Mouse (Mus musculus) left cerebral cortex, adult 11 months (tissue): Measurements from ENCODE around the gene Arfgap2.

Experiments
- DNase-seq: peaks from one replicate; pipeline ENCODE4 v3.0.0; 2022; ENCODE audit warnings: low spot score

Gene Arfgap2

DNA sequence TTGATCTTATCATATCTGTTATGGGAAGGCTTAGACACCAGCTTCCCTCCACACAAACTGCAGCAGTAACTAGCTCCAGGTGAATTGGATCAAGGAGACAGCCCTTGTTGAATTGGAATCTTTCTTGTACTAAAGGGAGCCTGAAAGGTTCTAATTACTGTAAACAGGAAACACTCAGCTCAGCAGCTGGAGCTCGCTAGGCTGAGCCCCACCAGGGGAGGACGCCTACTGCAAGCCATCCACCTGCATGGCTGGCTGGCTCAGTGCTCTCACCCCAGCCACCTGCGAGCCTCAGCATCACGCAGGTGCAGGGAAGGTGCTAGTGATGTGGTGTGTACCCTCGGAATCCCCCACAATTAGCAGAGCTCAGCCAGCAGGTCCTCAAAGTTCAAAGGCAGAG is 43.9 kb downstream of the Arfgap2 start:
- DNase-seq = no peak

DNA sequence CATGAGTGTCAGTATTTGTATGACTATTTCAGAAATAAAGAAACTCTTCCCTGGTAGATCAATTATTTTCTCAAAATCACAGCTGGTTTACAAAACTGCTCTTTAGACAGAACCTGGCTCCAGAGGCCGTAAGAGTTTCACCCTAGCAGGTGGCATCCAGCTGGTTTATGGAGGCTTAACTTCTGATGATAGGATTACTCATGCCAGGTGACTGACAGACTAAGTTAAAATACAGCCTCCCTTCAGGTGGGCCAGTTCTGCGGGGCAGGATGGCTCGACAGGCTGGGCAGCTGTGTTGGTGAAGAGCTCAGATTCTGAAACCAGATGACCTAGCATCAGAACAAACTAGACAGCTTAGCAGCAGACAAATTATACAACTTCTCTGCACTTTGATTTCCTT is 44.8 kb downstream of the Arfgap2 start:
- no peak for DNase-seq

DNA sequence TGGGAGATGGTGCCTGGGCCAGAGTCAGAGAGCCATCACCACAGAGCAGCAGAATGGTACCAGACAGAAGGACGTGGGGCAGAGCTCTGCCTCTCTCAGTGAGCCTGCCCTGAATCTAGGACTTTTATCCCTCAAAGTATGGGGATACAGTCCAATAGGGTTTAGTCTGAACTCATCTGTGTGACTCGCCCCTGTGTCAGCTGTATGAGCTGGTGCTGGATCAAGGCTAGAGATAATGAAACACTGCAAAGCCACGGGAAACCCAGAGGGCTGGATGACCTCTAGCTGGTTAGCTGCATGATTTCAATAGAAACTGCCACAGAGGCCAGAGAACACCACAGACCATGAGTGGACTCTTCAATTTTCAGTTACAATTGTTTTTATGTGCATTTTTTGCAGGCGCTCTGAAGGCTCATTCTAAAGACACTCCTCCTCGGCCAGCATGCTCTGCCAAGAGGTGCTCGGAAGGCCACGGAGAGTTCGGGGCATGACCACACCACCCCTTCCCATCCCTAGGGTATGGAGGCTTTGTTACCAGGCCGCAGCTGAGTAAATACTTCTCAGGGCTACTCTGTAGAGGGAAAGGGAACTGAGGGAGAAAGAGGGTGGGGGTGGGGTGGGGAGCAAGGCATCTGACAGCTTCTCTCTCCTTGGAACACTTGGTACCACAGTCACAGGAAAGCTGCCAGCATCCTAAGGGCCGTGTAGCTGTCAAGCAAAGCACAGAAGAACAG is 48.0 kb downstream of the Arfgap2 start:
- no peak for DNase-seq

DNA sequence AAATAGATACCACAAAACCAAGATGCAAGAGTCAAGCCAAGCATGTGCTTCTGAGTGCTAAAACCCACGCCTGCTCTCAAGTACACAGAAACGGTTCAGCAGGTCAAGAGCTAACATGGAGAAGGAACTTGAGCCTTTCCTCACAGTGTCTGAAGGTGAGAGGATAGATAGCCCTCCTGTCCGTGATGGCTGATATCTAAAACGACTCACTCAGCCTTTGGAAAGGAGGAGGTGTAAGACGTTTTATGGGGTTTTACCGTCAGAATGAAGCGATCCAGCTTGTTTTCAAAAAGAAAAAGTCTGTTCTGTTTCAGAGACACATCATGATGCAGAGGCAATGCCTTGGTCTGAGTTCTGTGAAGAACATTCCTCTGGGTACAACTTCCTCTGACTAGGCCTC is 49.4 kb downstream of the Arfgap2 start:
- DNase-seq = no peak

DNA sequence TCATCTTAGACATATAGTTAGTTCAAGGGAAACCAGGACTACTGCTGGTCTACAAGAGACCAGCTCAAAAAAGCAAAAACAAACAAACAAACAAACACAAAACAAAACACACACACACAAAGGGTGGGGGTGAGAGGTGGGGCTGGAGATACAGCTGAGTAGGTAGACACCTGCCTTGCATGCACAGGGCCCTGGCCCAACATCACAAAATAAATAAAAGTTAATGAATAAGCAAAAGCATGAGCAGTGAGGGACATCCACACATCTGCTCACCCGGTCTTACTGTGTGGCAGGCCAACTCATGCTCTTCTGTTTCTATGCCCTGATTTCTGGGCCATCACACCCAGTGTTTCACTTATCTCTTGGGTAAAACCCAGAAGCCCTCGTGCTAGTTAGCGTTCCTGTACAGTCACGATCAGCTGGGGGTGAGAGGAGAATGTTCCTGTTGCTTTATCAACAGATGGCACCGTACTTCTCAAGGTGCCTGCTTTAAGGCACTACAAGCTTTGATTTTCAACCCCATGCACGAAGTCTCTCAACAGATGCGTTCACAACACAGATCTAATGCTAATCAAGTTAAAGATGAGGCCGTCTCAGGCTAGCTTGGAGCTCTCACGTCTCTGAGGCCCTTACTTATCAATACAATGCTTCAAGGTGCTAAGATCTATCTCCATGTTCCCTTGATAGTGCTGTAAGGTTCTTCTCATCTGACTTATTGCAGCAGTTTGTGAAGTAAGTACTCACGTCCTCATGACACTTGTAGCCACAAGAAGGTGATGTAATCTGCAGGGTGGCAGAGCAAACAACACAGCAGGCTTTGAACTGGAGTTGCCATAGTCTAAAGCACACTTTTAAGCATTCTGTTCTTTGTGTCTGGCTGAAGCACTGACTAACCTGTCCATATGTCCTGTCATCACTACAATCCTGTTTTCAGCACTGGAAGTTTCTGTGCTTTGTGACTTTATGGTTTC is 56.1 kb downstream of the Arfgap2 start:
- no peak for DNase-seq

DNA sequence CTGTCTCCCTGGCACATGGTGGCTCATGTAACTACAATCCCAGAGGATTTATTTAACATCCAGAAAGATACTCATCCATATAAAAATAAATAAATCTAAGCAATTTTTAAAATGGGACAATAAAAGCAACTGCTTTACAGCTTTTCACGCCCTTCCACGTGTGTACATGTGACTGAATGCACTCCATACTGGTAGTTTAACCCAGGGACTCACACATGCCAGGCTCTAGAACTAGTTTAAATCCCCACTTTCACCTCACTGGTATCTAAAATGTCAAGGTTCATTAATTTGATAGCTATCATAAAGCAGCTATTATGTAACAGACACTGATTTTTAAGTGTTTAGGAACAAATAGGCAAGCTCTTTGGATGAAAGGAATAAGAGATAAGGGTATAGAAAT is 57.1 kb downstream of the Arfgap2 start:
- DNase-seq = no peak

DNA sequence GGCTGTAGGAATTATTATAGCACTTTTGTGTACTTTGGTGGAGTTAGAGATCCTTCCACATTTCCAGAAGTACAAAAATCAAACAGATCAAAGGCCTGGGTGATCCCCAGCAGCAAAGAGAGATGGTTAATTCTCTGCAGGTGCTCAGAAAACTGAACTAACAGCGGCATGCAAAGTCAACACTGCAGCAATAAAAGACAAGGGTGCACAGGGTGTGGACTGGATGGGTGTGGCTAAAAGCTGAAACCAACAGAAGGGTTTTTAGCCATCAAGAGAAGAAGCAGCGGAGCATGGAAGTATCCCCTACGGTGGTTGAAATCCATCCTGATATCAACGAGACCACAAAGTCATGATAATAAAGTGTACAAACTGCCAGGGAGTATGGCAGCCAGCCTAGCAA is 57.7 kb downstream of the Arfgap2 start:
- DNase-seq = no peak

DNA sequence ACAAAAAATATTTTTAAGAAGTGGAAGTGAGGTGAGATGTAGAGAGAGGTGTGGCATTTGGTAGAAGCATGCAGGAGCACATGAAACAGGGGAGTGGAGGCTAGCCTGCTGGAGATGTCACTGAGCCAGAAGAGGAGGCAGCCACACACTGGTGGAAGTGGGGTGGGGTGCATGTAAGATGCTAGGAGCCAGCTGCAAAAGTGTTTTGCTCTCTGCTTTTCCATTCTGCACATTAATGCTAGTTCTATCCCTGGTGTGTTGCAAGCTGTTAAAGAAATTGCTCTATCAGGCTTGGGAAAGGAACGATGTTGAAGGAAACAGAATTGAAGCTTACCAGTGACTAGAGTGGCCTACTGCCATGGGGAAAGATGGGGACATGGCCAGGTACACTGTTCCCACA is 59.6 kb downstream of the Arfgap2 start:
- no peak for DNase-seq

DNA sequence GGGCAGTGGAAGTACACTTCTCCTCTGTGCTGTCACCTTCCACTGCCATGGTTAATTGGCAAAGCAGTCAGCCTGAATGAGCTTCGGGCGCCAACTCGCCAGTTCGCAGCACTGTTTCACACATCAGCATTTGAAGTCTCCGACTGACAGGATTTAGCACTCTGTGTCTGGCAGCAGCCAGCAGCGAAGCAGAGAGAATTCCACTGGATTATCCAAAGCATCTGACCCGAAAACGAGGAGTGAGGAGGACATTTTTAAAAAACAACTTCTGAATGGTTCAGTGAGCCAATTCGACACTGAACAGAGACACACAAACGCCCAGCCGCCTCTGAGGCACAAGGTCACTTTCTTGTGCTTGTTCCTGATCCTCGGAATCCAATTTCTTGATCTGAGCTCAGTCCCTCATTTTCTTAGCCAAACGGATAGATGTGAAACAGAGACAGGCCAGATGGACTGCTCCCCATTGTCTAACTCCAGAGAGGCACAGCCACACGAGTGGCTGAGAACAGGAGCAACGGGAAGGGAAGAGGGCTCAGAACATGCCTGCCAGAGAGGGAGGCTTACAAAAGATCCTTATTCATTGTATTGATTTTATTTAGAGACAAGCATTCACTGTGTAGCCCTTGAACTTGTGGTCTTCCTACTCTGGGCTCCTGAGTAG is 60.1 kb downstream of the Arfgap2 start:
- DNase-seq = no peak
